Mouse (Mus musculus): ENCODE results near the gene P2ry14. TPM values are rescaled to one million over a fixed set of nuclear protein-coding genes. Genes with fewer than 3 reads are reported as not detected.

The P2ry14 gene
- polyA plus RNA-seq, 1 experiment from 2014 or later, result 2.8 TPM

GRCm38 (mm10) chr3:59107439-59107838, 46.0 kb downstream of the P2ry14 start:
- no peaks in the 10 kb centered on the region for H3K9me3 ChIP-seq (replicated peaks; ENCODE audit: control insufficient read depth, low read length)
- H3K4me2 ChIP-seq (ENCODE audit: low read depth, low read length), result no peak overlapping the region
- peaks cover 9% of the 10 kb centered on the region for H3K4me1 ChIP-seq (ENCODE audit: control insufficient read depth, insufficient read depth, low read length)
- no peak for ATAC-seq (replicated peaks; ENCODE audit: extremely low read depth, insufficient read depth, low FRiP score)
- H3K27me3 ChIP-seq (ENCODE audit: control insufficient read depth, insufficient read depth, low read length), result no peaks in the 10 kb centered on the region
- H3K36me3 ChIP-seq (ENCODE audit: control insufficient read depth, insufficient read depth), result no peaks in the 10 kb centered on the region
- no peak overlapping the region for H3K27ac ChIP-seq (ENCODE audit: low read length)
- H3K4me3 ChIP-seq (ENCODE audit: low read length), result no peak overlapping the region
- H3K9ac ChIP-seq (ENCODE audit: low read length), result no peak overlapping the region
- WGBS, result 94% methylated on average over 4 of the region's 4 CpGs

GRCm38 (mm10) chr3:59104462-59104861, 49.0 kb downstream of the P2ry14 start:
- Histone ChIP-seq H3K9ac (ENCODE audit: low read length) (no peak overlapping the region), H3K27me3 (ENCODE audit: control insufficient read depth, insufficient read depth, low read length) (no peaks in the 10 kb centered on the region), H3K36me3 (ENCODE audit: control insufficient read depth, insufficient read depth) (no peaks in the 10 kb centered on the region), H3K4me2 (ENCODE audit: low read depth, low read length) (no peak overlapping the region), H3K4me1 (ENCODE audit: control insufficient read depth, insufficient read depth, low read length) (peaks cover 9% of the 10 kb centered on the region), H3K27ac (ENCODE audit: low read length) (peak overlapping the region; percentile 18; the same call in 1 of the 2 replicates), H3K4me3 (ENCODE audit: low read length) (no peak overlapping the region), H3K9me3 (replicated peaks; ENCODE audit: control insufficient read depth, low read length) (no peaks in the 10 kb centered on the region)
- 26% methylated on average over 4 of the region's 4 CpGs for WGBS
- no peak for ATAC-seq (replicated peaks; ENCODE audit: extremely low read depth, insufficient read depth, low FRiP score)

- ATAC-seq (replicated peaks; ENCODE audit: extremely low read depth, insufficient read depth, low FRiP score), result no peak
- WGBS, result 88% methylated on average over 2 of the region's 2 CpGs
- Histone ChIP-seq H3K9me3 (replicated peaks; ENCODE audit: control insufficient read depth, low read length) (no peaks in the 10 kb centered on the region), H3K4me2 (ENCODE audit: low read depth, low read length) (no peak overlapping the region), H3K36me3 (ENCODE audit: control insufficient read depth, insufficient read depth) (no peaks in the 10 kb centered on the region), H3K9ac (ENCODE audit: low read length) (no peak overlapping the region), H3K4me3 (ENCODE audit: low read length) (no peak overlapping the region), H3K4me1 (ENCODE audit: control insufficient read depth, insufficient read depth, low read length) (peaks cover 9% of the 10 kb centered on the region), H3K27me3 (ENCODE audit: control insufficient read depth, insufficient read depth, low read length) (no peaks in the 10 kb centered on the region), H3K27ac (ENCODE audit: low read length) (no peak overlapping the region)
Measured at GRCm38 (mm10) chr3:59102146-59102545, 51.3 kb downstream of the P2ry14 start.

GRCm38 (mm10) chr3:59101218-59101986, 52.0 kb downstream of the P2ry14 start, which contains the start of gene Gpr171:
Gene Gpr171 (minus strand): TSS chr3:59101821.
- H3K27me3 ChIP-seq (ENCODE audit: control insufficient read depth, insufficient read depth, low read length), result no peaks in the 10 kb centered on the region
- no peak within 1 kb of the TSS for H3K9ac ChIP-seq (ENCODE audit: low read length)
- H3K9me3 ChIP-seq (replicated peaks; ENCODE audit: control insufficient read depth, low read length), result no peaks in the 10 kb centered on the region
- H3K4me3 ChIP-seq (ENCODE audit: low read length), result peak within 1 kb of the TSS; percentile 8; the same call in 1 of the 2 replicates
- WGBS, result 68% methylated on average over 6 of the region's 6 CpGs
- ATAC-seq (replicated peaks; ENCODE audit: extremely low read depth, insufficient read depth, low FRiP score), result no peak
- no peak within 1 kb of the TSS for H3K27ac ChIP-seq (ENCODE audit: low read length)
- H3K36me3 ChIP-seq (ENCODE audit: control insufficient read depth, insufficient read depth), result no peaks in the 10 kb centered on the region
- peaks cover 9% of the 10 kb centered on the region for H3K4me1 ChIP-seq (ENCODE audit: control insufficient read depth, insufficient read depth, low read length)
- no peak within 1 kb of the TSS; the same call in 1 of the 2 replicates for H3K4me2 ChIP-seq (ENCODE audit: low read depth, low read length)

- Histone ChIP-seq H3K27me3 (ENCODE audit: control insufficient read depth, insufficient read depth, low read length) (no peaks in the 10 kb centered on the region), H3K4me3 (ENCODE audit: low read length) (no peak overlapping the region), H3K4me1 (ENCODE audit: control insufficient read depth, insufficient read depth, low read length) (no peaks in the 10 kb centered on the region; the same call in 1 of the 2 replicates), H3K9ac (ENCODE audit: low read length) (no peak overlapping the region), H3K27ac (ENCODE audit: low read length) (no peak overlapping the region), H3K9me3 (replicated peaks; ENCODE audit: control insufficient read depth, low read length) (no peaks in the 10 kb centered on the region), H3K36me3 (ENCODE audit: control insufficient read depth, insufficient read depth) (no peaks in the 10 kb centered on the region), H3K4me2 (ENCODE audit: low read depth, low read length) (no peak overlapping the region)
- 79% methylated on average over 10 of the region's 10 CpGs for WGBS
- ATAC-seq (replicated peaks; ENCODE audit: extremely low read depth, insufficient read depth, low FRiP score), result no peak
Measured at GRCm38 (mm10) chr3:59098540-59098939, 54.9 kb downstream of the P2ry14 start.

GRCm38 (mm10) chr3:59097421-59097820, 56.0 kb downstream of the P2ry14 start:
- peaks cover 3% of the 10 kb centered on the region; the same call in 1 of the 2 replicates for H3K4me1 ChIP-seq (ENCODE audit: control insufficient read depth, insufficient read depth, low read length)
- H3K9ac ChIP-seq (ENCODE audit: low read length), result no peak overlapping the region
- ATAC-seq (replicated peaks; ENCODE audit: extremely low read depth, insufficient read depth, low FRiP score), result 0 out of 2 replicates have a peak, but pooled peaks have one; percentile 18
- H3K27ac ChIP-seq (ENCODE audit: low read length), result no peak overlapping the region; the same call in 1 of the 2 replicates
- H3K4me3 ChIP-seq (ENCODE audit: low read length), result no peak overlapping the region
- H3K9me3 ChIP-seq (replicated peaks; ENCODE audit: control insufficient read depth, low read length), result no peaks in the 10 kb centered on the region
- H3K27me3 ChIP-seq (ENCODE audit: control insufficient read depth, insufficient read depth, low read length), result no peaks in the 10 kb centered on the region
- WGBS, result 61% methylated on average over 6 of the region's 6 CpGs
- no peaks in the 10 kb centered on the region for H3K36me3 ChIP-seq (ENCODE audit: control insufficient read depth, insufficient read depth)
- H3K4me2 ChIP-seq (ENCODE audit: low read depth, low read length), result no peak overlapping the region

GRCm38 (mm10) chr3:59092702-59093101, 60.7 kb downstream of the P2ry14 start:
- Histone ChIP-seq H3K27me3 (ENCODE audit: control insufficient read depth, insufficient read depth, low read length) (no peaks in the 10 kb centered on the region), H3K4me3 (ENCODE audit: low read length) (no peak overlapping the region), H3K9me3 (replicated peaks; ENCODE audit: control insufficient read depth, low read length) (no peaks in the 10 kb centered on the region), H3K36me3 (ENCODE audit: control insufficient read depth, insufficient read depth) (peaks cover 3% of the 10 kb centered on the region; the same call in 1 of the 2 replicates), H3K4me1 (ENCODE audit: control insufficient read depth, insufficient read depth, low read length) (0 out of 2 replicates have a peak, but pooled peaks cover 3% of the 10 kb centered on the region), H3K9ac (ENCODE audit: low read length) (no peak overlapping the region), H3K4me2 (ENCODE audit: low read depth, low read length) (no peak overlapping the region), H3K27ac (ENCODE audit: low read length) (no peak overlapping the region)
- 61% methylated on average over 11 of the region's 11 CpGs for WGBS
- ATAC-seq (replicated peaks; ENCODE audit: extremely low read depth, insufficient read depth, low FRiP score), result no peak

GRCm38 (mm10) chr3:59080919-59081318, 72.5 kb downstream of the P2ry14 start:
- no peak overlapping the region for H3K4me2 ChIP-seq (ENCODE audit: low read depth, low read length)
- no peaks in the 10 kb centered on the region for H3K9me3 ChIP-seq (replicated peaks; ENCODE audit: control insufficient read depth, low read length)
- 20% methylated on average over 7 of the region's 7 CpGs for WGBS
- peak overlapping the region; percentile 39; the same call in 1 of the 2 replicates for H3K27ac ChIP-seq (ENCODE audit: low read length)
- no peaks in the 10 kb centered on the region for H3K27me3 ChIP-seq (ENCODE audit: control insufficient read depth, insufficient read depth, low read length)
- H3K4me1 ChIP-seq (ENCODE audit: control insufficient read depth, insufficient read depth, low read length), result peaks cover 12% of the 10 kb centered on the region
- no peaks in the 10 kb centered on the region for H3K36me3 ChIP-seq (ENCODE audit: control insufficient read depth, insufficient read depth)
- no peak overlapping the region for H3K4me3 ChIP-seq (ENCODE audit: low read length)
- ATAC-seq (replicated peaks; ENCODE audit: extremely low read depth, insufficient read depth, low FRiP score), result peak; percentile 70
- no peak overlapping the region for H3K9ac ChIP-seq (ENCODE audit: low read length)

GRCm38 (mm10) chr3:59080293-59080916, 73.0 kb downstream of the P2ry14 start:
- Histone ChIP-seq H3K4me1 (ENCODE audit: control insufficient read depth, insufficient read depth, low read length) (peaks cover 12% of the 10 kb centered on the region), H3K4me2 (ENCODE audit: low read depth, low read length) (no peak overlapping the region), H3K27me3 (ENCODE audit: control insufficient read depth, insufficient read depth, low read length) (no peaks in the 10 kb centered on the region), H3K4me3 (ENCODE audit: low read length) (no peak overlapping the region), H3K9ac (ENCODE audit: low read length) (no peak overlapping the region), H3K27ac (ENCODE audit: low read length) (peak overlapping the region; percentile 39; the same call in 1 of the 2 replicates), H3K36me3 (ENCODE audit: control insufficient read depth, insufficient read depth) (no peaks in the 10 kb centered on the region), H3K9me3 (replicated peaks; ENCODE audit: control insufficient read depth, low read length) (no peaks in the 10 kb centered on the region)
- 33% methylated on average over 6 of the region's 6 CpGs for WGBS
- no peak for ATAC-seq (replicated peaks; ENCODE audit: extremely low read depth, insufficient read depth, low FRiP score)

Data from heart, embryonic 16.5 days (tissue).